Mouse (Mus musculus) activated CD4-positive, CD25-positive, alpha-beta regulatory T cell, adult 4 months (primary cell): Measurements from ENCODE around the gene S1pr1. TPM values are rescaled to one million over a fixed set of nuclear protein-coding genes. Genes with fewer than 3 reads are reported as not detected.

Experiments used
- ATAC-seq: one replicate; pipeline ENCODE4 v1.8.0; 2017
- polyA plus RNA-seq, 2 experiments: library from polyadenylated mRNA; unstranded; fragments of 100-300 nt; shearing (Covaris generic); gene quantifications; one replicate each; pipeline ENCODE4 v1.2.1; 2017

S1pr1 gene
- polyA plus RNA-seq, result 100 to 1,000 TPM; 192 to 215 TPM

GRCm38 (mm10) chr3:115714671-115715651 is at the start of gene S1pr1:
TSS of gene S1pr1 (minus strand) at chr3:115715072.
- ATAC-seq, result peak; percentile 50

GRCm38 (mm10) chr3:115763292-115763691 is 48.4 kb upstream of the S1pr1 start:
- ATAC-seq, result no peak

GRCm38 (mm10) chr3:115762841-115763240 is 48.0 kb upstream of the S1pr1 start:
- ATAC-seq, result no peak

- no peak for ATAC-seq
These were observed 44.8 kb upstream of the S1pr1 start for GRCm38 (mm10) chr3:115759659-115760058.

GRCm38 (mm10) chr3:115758455-115758912 is 43.6 kb upstream of the S1pr1 start:
- ATAC-seq, result peak; percentile 79

DNA sequence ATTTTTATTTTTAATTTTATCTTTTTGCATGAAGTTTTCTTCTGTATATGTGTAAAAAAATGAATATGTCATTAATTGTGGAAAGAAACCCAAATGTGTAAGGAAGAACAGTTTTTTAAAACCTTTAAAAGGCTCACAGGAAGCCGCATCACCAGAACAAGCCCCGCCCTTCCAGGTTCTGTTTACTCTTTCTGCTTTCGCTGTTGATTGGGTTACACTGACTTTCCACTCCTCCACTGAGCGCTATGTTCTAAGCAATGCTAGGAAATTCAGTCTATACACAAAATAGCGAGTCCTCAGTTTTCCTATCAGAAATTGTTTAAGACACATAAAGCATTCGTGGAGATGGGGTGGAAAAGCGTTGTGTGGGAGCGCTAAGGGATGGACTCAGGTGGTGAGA is 39.6 kb upstream of the S1pr1 start:
- peak; percentile 65 for ATAC-seq

GRCm38 (mm10) chr3:115750369-115750768 is 35.5 kb upstream of the S1pr1 start:
- ATAC-seq, result no peak

DNA sequence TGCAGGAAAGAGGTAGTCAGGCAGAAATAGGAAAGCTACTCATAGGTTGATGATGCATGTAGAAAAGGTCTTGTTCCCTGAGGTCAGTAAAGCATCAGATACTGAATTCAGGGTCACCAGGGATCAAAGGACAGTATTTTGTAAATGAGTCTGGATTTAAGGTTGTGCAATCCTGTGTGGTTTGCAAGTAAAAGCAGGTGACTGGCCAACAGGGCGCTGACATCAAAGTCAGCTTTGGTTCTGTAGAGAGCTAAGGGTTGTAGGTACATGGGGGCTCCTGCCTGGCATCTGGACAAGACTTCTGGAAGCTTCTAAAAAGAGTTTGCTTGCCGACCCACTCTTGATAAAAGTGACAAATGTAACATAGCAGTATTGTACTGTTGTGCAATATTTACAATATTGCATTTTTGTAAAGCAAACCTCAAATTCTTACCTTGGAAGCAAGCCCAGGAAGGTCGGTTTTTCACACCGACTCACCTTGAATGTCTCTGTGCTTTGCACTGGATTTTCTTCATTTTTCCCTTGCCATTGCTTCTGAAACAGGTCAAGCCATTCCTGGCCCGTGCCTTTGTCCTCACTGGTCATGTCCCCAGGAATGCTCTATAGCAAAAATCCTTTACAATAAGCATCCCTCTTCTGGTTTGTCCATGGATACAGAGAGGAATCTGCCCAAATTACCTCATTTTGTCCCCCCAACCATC is 33.6 kb upstream of the S1pr1 start:
- no peak for ATAC-seq

DNA sequence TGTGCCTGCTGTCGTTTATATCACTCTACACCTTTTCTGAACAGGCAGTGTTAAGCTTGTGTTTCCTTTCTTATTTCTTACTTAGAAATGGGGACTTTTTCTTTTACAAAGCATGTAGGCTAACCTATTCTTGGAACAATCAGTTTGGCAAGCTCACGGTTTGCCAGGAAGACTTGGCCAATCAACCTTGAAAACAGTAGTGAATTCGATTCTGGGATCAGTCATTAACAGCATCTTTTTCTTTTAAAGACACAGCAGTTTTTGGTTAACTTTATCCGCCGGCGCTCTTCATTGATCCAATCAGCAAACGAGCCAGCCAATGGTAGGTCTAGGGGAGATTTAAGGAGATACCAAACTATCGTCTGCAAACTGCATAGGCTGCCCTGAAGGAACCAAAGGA is 31.6 kb upstream of the S1pr1 start:
- peak; percentile 28 for ATAC-seq

- ATAC-seq, result no peak
These were observed 30.2 kb upstream of the S1pr1 start for GRCm38 (mm10) chr3:115745088-115745487.

- ATAC-seq, result no peak
These were observed 23.7 kb upstream of the S1pr1 start for GRCm38 (mm10) chr3:115738524-115738923.

DNA sequence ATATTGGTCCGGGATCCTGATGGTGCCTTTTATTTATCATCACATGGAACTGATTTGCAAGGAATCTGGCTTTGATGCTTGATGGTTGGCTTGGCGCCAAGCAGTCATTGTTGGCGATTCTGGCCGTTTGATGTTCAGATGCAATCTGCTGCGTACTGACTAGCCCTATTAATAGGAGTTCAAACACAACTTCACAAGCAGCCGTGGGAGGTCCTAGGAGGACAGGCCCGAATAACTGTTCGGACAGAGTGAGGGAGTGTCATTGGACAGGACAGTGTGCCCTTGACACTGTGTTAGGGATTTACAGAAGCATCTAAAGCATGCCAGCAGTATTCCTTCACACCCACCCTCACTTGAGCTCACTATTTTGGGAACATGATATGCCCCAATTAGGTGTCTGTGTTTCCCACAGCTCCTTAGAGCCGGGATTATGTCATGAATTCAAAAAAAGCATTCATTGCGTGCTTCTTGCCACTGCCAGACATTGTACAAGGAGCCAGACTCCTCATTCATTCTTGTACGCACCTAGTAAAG is 23.0 kb upstream of the S1pr1 start:
- ATAC-seq, result no peak

DNA sequence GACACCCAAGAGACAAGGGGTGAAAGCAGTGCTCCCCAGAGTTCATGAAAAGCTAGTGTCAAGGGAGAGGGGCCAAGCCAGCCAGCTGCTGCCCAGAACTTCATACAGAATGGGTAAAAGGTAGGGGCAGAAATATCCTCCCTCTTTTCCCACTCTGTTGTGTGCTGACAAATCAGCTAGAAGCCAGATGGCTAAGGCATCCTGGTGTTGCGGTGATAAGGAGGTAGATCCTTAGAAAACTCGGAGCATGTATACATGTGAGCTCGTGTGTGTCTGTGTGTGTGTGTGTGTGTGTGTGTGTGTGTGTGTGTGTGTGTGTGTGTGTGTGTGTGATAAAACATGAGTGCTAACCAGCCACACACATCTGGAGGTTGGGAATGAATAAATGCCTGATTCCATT is 20.7 kb upstream of the S1pr1 start:
- no peak for ATAC-seq

- peak; percentile 71 for ATAC-seq
These were observed 20.0 kb upstream of the S1pr1 start for GRCm38 (mm10) chr3:115734841-115735240.

- no peak for ATAC-seq
These were observed 15.5 kb upstream of the S1pr1 start for GRCm38 (mm10) chr3:115730336-115730735.

DNA sequence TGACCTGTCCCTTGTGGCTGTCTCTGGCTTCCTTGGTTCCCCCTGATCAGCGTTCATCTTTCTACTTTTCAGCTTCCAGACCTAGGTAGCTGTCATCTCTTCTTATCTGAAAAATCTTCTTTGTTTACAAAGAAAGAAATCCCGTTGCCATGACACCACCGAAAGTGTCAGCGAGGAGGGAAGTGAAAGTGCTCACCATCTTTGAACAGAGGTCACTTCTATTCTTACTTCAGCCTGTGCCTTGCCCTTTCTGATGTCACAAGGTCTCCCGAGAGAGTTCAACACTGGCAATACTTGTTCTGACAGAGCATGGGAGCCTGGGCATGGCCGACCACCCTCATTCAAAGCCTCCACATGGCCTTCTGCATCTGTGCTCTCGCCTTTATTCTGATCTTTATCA is 14.3 kb upstream of the S1pr1 start:
- peak; percentile 85 for ATAC-seq

DNA sequence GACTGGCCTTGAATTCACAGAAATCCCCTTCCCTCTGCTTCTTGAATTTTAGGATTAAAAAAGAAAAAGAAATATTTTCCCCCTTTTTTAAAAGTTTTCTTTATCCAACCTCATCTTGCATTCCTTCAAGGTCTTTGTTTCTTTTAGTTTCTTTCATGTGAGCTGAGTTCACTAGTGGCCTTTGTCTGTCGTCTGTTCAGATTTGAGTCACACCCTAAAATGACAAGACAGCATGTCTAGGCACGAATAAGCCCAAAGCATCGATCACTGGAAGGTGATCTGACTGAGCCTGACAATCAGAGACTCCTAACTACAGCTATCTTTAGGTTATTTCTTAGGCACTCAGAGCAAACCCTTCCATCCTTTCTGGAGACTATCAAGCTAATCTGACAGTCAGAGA is 13.3 kb upstream of the S1pr1 start:
- ATAC-seq, result peak; percentile 13

DNA sequence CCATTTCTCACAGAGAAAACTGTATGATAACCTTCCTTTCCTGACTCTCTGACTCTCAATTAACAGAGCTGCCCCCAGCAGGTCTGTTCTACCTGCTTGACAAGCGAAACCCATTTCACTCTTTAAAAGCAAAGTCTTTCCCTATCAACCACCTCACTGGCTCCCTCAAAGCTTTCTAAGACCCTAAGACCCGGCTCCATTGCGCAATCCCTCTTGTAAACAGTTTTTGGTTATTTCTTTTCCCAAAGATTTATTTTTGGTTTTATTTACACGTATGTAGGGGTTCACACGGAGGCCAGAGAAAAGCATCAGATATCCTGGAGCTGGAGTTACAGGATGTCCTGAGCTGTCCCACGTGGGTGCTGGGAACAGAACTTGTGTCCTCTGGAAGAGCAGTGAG is 4.0 kb upstream of the S1pr1 start:
- ATAC-seq, result no peak

DNA sequence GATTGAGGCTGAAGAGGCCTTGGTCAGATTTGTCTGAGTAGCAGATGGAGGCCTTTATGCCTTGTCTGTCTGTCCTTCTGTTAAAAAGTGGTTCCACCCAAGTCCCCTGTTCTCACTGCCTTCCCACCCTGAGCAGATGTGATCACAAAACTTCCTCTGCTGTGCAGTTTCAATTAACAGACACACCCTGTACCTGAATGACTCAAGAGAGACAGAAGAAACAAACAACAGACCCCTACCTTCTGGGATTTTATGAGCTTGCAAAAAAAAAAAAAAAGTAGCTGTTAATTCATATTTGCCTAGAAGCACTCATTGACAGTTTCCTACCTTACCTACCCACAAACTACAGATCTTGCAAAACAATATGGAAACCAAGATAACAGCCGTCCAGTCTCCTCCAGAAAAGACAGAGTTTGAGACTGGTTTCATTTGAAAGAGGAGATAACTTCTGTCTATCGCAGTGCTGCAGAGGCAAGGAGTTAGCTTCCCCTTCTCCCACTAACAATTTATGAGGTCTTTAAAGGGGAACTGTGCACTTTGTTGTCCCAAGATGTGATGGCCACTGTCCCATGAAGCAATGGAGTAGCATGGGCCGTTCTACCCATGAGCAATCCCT is 1.1 kb upstream of the S1pr1 start:
- peak; percentile 14 for ATAC-seq

- no peak for ATAC-seq
These were observed 830 bp downstream of the S1pr1 start for GRCm38 (mm10) chr3:115714049-115714435.

GRCm38 (mm10) chr3:115713417-115714048 is 1.3 kb downstream of the S1pr1 start:
- ATAC-seq, result no peak

DNA sequence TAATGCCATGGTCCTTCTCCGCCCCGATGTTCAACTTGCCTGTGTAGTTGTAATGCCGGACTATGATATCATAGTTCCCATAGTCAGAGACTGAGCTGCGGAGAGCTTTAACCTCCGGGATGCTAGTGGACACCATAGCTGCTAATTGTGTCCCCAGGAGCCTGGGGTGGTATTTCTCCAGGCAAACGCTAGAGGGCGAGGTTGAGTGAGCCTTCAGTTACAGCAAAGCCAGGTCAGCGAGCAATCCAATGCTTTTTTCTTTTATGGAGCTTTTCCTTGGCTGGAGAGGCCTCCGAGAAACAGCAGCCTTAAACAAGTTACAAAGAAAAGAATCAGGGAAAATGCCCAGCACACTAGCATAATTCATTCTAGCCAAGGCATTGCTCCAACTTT is 2.1 kb downstream of the S1pr1 start:
- ATAC-seq, result no peak
